Mouse (Mus musculus) MEL (cell line): ENCODE data around the gene Cth. TPM values are rescaled to one million over a fixed set of nuclear protein-coding genes. Genes with fewer than 3 reads are reported as not detected.

Experiments used
- DNase-seq: peaks from one replicate; pipeline ENCODE4 v3.0.0; 2011; ENCODE audit warnings: low read depth, low spot score
- H3K27ac ChIP-seq: 2 replicates; pipeline ENCODE4 v1.5.1; 2012; ENCODE audit warnings: low read depth, mild to moderate bottlenecking, control low read depth, low read length, moderate library complexity; ENCODE audit not compliant: control insufficient read depth
- H3K27me3 ChIP-seq, 2 experiments: fragments of 150-350 bp in 1 of 2; sonication (generic) in 1 of 2; 2 replicates each; pipeline ENCODE4 v1.6.1; 2012; ENCODE audit warnings: low read length in 2 of 2, mild to moderate bottlenecking in 2 of 2, improper control_type of control experiment in 1 of 2, moderate library complexity in 1 of 2; ENCODE audit not compliant: insufficient read depth in 2 of 2, control insufficient read depth in 1 of 2
- H3K36me3 ChIP-seq, 2 experiments: 2 replicates each; pipeline ENCODE4 v1.6.1; 2012 to 2014; ENCODE audit warnings: low read length in 2 of 2, improper control_type of control experiment in 1 of 2, inconsistent platforms in 1 of 2, mild to moderate bottlenecking in 1 of 2; ENCODE audit not compliant: insufficient read depth in 2 of 2, control insufficient read depth in 1 of 2
- H3K4me1 ChIP-seq, 2 experiments: fragments of 150-350 bp in 1 of 2; sonication (generic) in 1 of 2; 2 replicates each; pipeline ENCODE4 v1.6.1; 2012; ENCODE audit warnings: low read length in 2 of 2, improper control_type of control experiment in 1 of 2, mild to moderate bottlenecking in 1 of 2; ENCODE audit not compliant: insufficient read depth in 2 of 2, control insufficient read depth in 1 of 2
- H3K4me3 ChIP-seq, 2 experiments: fragments of 150-350 bp in 1 of 2; sonication (generic) in 1 of 2; 2 replicates each; pipeline ENCODE4 v1.5.1; 2012; ENCODE audit warnings: low read depth in 2 of 2, low read length in 2 of 2, mild to moderate bottlenecking in 2 of 2, moderate library complexity in 2 of 2, control low read depth in 1 of 2, improper control_type of control experiment in 1 of 2; ENCODE audit not compliant: control insufficient read depth in 1 of 2, insufficient read depth in 1 of 2
- H3K79me2 ChIP-seq: 2 replicates; pipeline ENCODE4 v1.6.1; 2012; ENCODE audit warnings: mild to moderate bottlenecking, low read length, moderate library complexity; ENCODE audit not compliant: control insufficient read depth, poor library complexity, insufficient read depth
- H3K9ac ChIP-seq: 2 replicates; pipeline ENCODE4 v1.6.1; 2012; ENCODE audit warnings: low read depth, mild to moderate bottlenecking, control low read depth, low read length, moderate library complexity; ENCODE audit not compliant: control insufficient read depth, poor library complexity, severe bottlenecking
- H3K9me3 ChIP-seq: fragments of 150-350 bp; sonication (generic); replicated peaks from 2 replicates; pipeline ENCODE4 v1.6.1; 2012; ENCODE audit warnings: mild to moderate bottlenecking, low read length, improper control_type of control experiment, moderate library complexity; ENCODE audit not compliant: insufficient read depth
- BHLHE40 ChIP-seq: IDR thresholded peaks from 2 replicates; pipeline ENCODE4 v1.6.1; 2012; ENCODE audit warnings: low read depth, mild to moderate bottlenecking, inconsistent platforms, low read length, improper control_type of control experiment, borderline replicate concordance
- CHD1 ChIP-seq: IDR thresholded peaks from 2 replicates; pipeline ENCODE4 v1.6.1; 2012; ENCODE audit warnings: low read depth, mild to moderate bottlenecking, inconsistent platforms, low read length, improper control_type of control experiment
- CHD2 ChIP-seq: IDR thresholded peaks from 2 replicates; pipeline ENCODE4 v1.6.1; 2011; ENCODE audit warnings: low read length, improper control_type of control experiment
- CTCF ChIP-seq, 3 experiments: IDR thresholded peaks in 2 of 3; conservative IDR thresholded peaks in 1 of 3; 2 replicates each; pipeline ENCODE4 v1.5.1; 2011 to 2012; ENCODE audit warnings: low read length in 3 of 3, low read depth in 2 of 3, mild to moderate bottlenecking in 2 of 3, improper control_type of control experiment in 1 of 3, inconsistent platforms in 1 of 3, mixed read lengths in 1 of 3, moderate library complexity in 1 of 3; ENCODE audit not compliant: control insufficient read depth in 1 of 3, insufficient read depth in 1 of 3, poor library complexity in 1 of 3, severe bottlenecking in 1 of 3
- ELF1 ChIP-seq: IDR thresholded peaks from 2 replicates; pipeline ENCODE4 v1.6.1; 2014; ENCODE audit warnings: low read depth, mild to moderate bottlenecking, inconsistent platforms, low read length, improper control_type of control experiment, moderate library complexity
- EP300 ChIP-seq, 2 experiments: IDR thresholded peaks; 2 replicates each; pipeline ENCODE4 v1.6.1; 2011; ENCODE audit warnings: improper control_type of control experiment in 2 of 2, low read length in 2 of 2, low read depth in 1 of 2, mild to moderate bottlenecking in 1 of 2
- ETS1 ChIP-seq: IDR thresholded peaks from 2 replicates; pipeline ENCODE4 v1.6.1; 2012; ENCODE audit warnings: low read depth, mild to moderate bottlenecking, inconsistent platforms, low read length, improper control_type of control experiment, moderate library complexity
- GABPA ChIP-seq: IDR thresholded peaks from 2 replicates; pipeline ENCODE4 v1.6.1; 2012; ENCODE audit warnings: low read depth, mild to moderate bottlenecking, inconsistent platforms, low read length, improper control_type of control experiment, moderate library complexity
- HCFC1 ChIP-seq: IDR thresholded peaks from 2 replicates; pipeline ENCODE4 v1.6.1; 2012; ENCODE audit warnings: low read depth, mild to moderate bottlenecking, inconsistent platforms, low read length, improper control_type of control experiment, moderate library complexity
- JUND ChIP-seq: IDR thresholded peaks from 2 replicates; pipeline ENCODE4 v1.6.1; 2011; ENCODE audit warnings: low read depth, mild to moderate bottlenecking, improper control_type of control experiment, low read length
- KAT2A ChIP-seq: conservative IDR thresholded peaks from 2 replicates; pipeline ENCODE4 v1.6.1; 2012; ENCODE audit warnings: low read depth, low read length, improper control_type of control experiment, inconsistent platforms
- MAX ChIP-seq: IDR thresholded peaks from 2 replicates; pipeline ENCODE4 v1.6.1; 2011; ENCODE audit warnings: low read length, improper control_type of control experiment
- MEF2A ChIP-seq: IDR thresholded peaks from 2 replicates; pipeline ENCODE4 v1.6.1; 2014; ENCODE audit warnings: low read depth, mild to moderate bottlenecking, inconsistent platforms, low read length, improper control_type of control experiment; ENCODE audit not compliant: poor library complexity, insufficient replicate concordance, severe bottlenecking; ENCODE audit errors: extremely low read depth
- NELFE ChIP-seq: IDR thresholded peaks from 2 replicates; pipeline ENCODE4 v1.6.1; 2011; ENCODE audit warnings: low read depth, low read length, improper control_type of control experiment
- NRF1 ChIP-seq: IDR thresholded peaks from 2 replicates; pipeline ENCODE4 v1.6.1; 2014; ENCODE audit warnings: low read depth, mild to moderate bottlenecking, inconsistent platforms, low read length, improper control_type of control experiment, moderate library complexity; ENCODE audit not compliant: poor library complexity, insufficient read depth, severe bottlenecking
- POLR2AphosphoS2 ChIP-seq: IDR thresholded peaks from 2 replicates; pipeline ENCODE4 v1.6.1; 2011; ENCODE audit warnings: low read length, improper control_type of control experiment
- RAD21 ChIP-seq: IDR thresholded peaks from 2 replicates; pipeline ENCODE4 v1.6.1; 2011; ENCODE audit warnings: mild to moderate bottlenecking, low read depth, low read length, improper control_type of control experiment
- RCOR1 ChIP-seq: IDR thresholded peaks from 2 replicates; pipeline ENCODE4 v1.6.1; 2012; ENCODE audit warnings: low read depth, mild to moderate bottlenecking, inconsistent platforms, low read length, improper control_type of control experiment
- SIN3A ChIP-seq: IDR thresholded peaks from 2 replicates; pipeline ENCODE4 v1.6.1; 2012; ENCODE audit warnings: low read length, improper control_type of control experiment, inconsistent platforms
- SMC3 ChIP-seq: IDR thresholded peaks from 2 replicates; pipeline ENCODE4 v1.6.1; 2011; ENCODE audit warnings: low read depth, low read length, improper control_type of control experiment
- TBP ChIP-seq: IDR thresholded peaks from 2 replicates; pipeline ENCODE4 v1.8.0; 2011; ENCODE audit warnings: low read depth, low read length, improper control_type of control experiment
- TCF12 ChIP-seq: IDR thresholded peaks from 2 replicates; pipeline ENCODE4 v1.6.1; 2014; ENCODE audit warnings: low read depth, mild to moderate bottlenecking, inconsistent platforms, low read length, improper control_type of control experiment, moderate library complexity
- UBTF ChIP-seq: IDR thresholded peaks from 2 replicates; pipeline ENCODE4 v1.6.1; 2012; ENCODE audit warnings: low read depth, mild to moderate bottlenecking, inconsistent platforms, low read length, improper control_type of control experiment, moderate library complexity, borderline replicate concordance; ENCODE audit not compliant: insufficient read depth
- USF1 ChIP-seq: IDR thresholded peaks from 2 replicates; pipeline ENCODE4 v1.6.1; 2014; ENCODE audit warnings: low read depth, mild to moderate bottlenecking, inconsistent platforms, low read length, improper control_type of control experiment, moderate library complexity
- USF2 ChIP-seq, 2 experiments: IDR thresholded peaks; 2 replicates each; pipeline ENCODE4 v1.6.1; 2011 to 2012; ENCODE audit warnings: improper control_type of control experiment in 2 of 2, low read length in 2 of 2, borderline replicate concordance in 1 of 2, inconsistent platforms in 1 of 2, low read depth in 1 of 2, mild to moderate bottlenecking in 1 of 2; ENCODE audit not compliant: insufficient read depth in 1 of 2
- ZC3H11A ChIP-seq: IDR thresholded peaks from 2 replicates; pipeline ENCODE4 v1.6.1; 2012; ENCODE audit warnings: low read depth, mild to moderate bottlenecking, inconsistent platforms, low read length, improper control_type of control experiment
- ZMIZ1 ChIP-seq: IDR thresholded peaks from 2 replicates; pipeline ENCODE4 v1.6.1; 2012; ENCODE audit warnings: low read depth, mild to moderate bottlenecking, inconsistent platforms, low read length, improper control_type of control experiment, moderate library complexity
- ZNF384 ChIP-seq: IDR thresholded peaks from 2 replicates; pipeline ENCODE4 v1.6.1; 2012; ENCODE audit warnings: low read depth, mild to moderate bottlenecking, inconsistent platforms, low read length, improper control_type of control experiment
- polyA plus RNA-seq, 2 experiments: library from polyadenylated mRNA; stranded (reverse) in 1 of 2; unstranded in 1 of 2; fragments of >175 nt in 1 of 2; fragments of >200 nt in 1 of 2; gene quantifications; 2 replicates each; pipeline versions ENCODE4 v1.2.1 to v1.2.4; 2012; ENCODE audit warnings: low replicate concordance in 2 of 2, low read depth in 1 of 2; ENCODE audit not compliant: insufficient read length in 2 of 2, insufficient read depth in 1 of 2, missing spikeins in 1 of 2
- total RNA-seq: library from RNA; depleted of rRNA; stranded (reverse); fragments of 300-350 nt; gene quantifications from 2 replicates; pipeline ENCODE4 v1.2.3, GENCODE M21; 2012

The Cth gene
- total and polyA plus RNA-seq, 3 experiments, result 11.7 to 26.8 TPM; not detected in 1

DNA sequence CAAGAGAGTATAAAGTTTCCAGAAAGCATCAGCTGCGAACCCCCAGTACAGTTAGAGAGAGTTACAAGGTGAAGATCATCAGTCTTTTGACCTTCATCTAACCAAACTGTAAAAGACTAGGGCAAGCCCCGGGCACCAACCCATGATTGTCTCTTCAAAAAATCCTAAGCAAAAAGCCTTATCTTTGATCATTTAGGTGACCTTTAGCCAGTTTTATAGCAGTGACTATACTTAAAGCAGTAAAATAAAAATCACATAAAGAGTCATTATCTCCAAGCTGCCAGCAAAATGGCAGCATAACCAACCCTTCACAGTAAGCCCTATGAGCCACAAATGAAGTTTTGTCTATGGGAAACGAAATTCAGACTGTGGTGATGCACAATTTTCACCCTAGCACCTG lies 14.6 kb downstream of the Cth start:
- Histone ChIP-seq H3K27ac (no peak overlapping the region), H3K79me2 (no peaks in the 10 kb centered on the region), H3K4me3 (no peak overlapping the region), H3K36me3 (peaks cover 0 to 18% of the 10 kb centered on the region in 2 experiments; a peak in 1 of 4 replicates), H3K4me1 (no peaks in the 10 kb centered on the region), H3K9me3 (no peaks in the 10 kb centered on the region), H3K9ac (no peak overlapping the region), H3K27me3 (no peaks in the 10 kb centered on the region)
- TF ChIP-seq GABPA (no peak), KAT2A (no peak), SMC3 (no peak), ZNF384 (no peak), ELF1 (no peak), CTCF (IDR thresholded peaks at IDR 0.05 in 2 of 3, conservative IDR thresholded peaks at IDR 0.05 in 1 of 3; ENCODE audit: control insufficient read depth in 1 of 3, insufficient read depth in 1 of 3, low read depth in 2 of 3, low read length in 3 of 3, poor library complexity in 1 of 3, severe bottlenecking in 1 of 3) (no peak), ETS1 (no peak), CHD1 (no peak), RCOR1 (no peak), HCFC1 (no peak), JUND (no peak), TCF12 (no peak), TBP (no peak)
- no peak for DNase-seq

DNA sequence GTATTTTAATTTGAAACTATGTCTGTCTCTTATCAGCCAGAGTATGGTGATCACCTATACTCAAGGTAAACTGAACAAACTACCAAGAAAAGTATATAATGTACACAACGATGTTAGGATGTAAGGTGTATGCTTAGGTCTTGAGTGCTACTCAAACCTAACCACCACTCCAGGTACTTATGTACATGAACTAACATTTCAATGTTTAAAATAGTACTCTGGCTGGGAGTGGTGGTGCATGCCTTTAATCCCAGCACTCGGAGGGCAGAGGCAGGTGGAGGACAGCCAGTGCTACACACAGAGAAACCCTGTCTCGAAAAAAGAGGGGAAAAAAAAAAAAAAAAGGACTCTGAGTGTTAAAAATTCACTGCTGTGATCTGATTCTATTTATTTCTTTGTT lies 16.7 kb downstream of the Cth start:
- Histone ChIP-seq H3K27me3 (no peaks in the 10 kb centered on the region), H3K79me2 (no peaks in the 10 kb centered on the region), H3K4me1 (no peaks in the 10 kb centered on the region), H3K27ac (no peak overlapping the region), H3K4me3 (no peak overlapping the region), H3K9ac (no peak overlapping the region), H3K9me3 (no peaks in the 10 kb centered on the region), H3K36me3 (peaks cover 0 to 21% of the 10 kb centered on the region in 2 experiments; a peak in 1 of 4 replicates)
- TF ChIP-seq ZMIZ1, result no peak
- TF ChIP-seq USF1, result no peak
- no peak for TF ChIP-seq NRF1
- no peak for TF ChIP-seq NELFE
- TF ChIP-seq ZNF384, result no peak
- no peak for TF ChIP-seq ETS1
- TF ChIP-seq HCFC1, result no peak
- no peak for TF ChIP-seq CHD2
- no peak for TF ChIP-seq BHLHE40
- no peak for TF ChIP-seq USF2 (IDR thresholded peaks at IDR 0.05; ENCODE audit: borderline replicate concordance in 1 of 2, insufficient read depth in 1 of 2, low read depth in 1 of 2, low read length in 2 of 2)
- no peak for TF ChIP-seq KAT2A
- TF ChIP-seq POLR2AphosphoS2, result no peak
- no peak for TF ChIP-seq CTCF (IDR thresholded peaks at IDR 0.05 in 2 of 3, conservative IDR thresholded peaks at IDR 0.05 in 1 of 3; ENCODE audit: control insufficient read depth in 1 of 3, insufficient read depth in 1 of 3, low read depth in 2 of 3, low read length in 3 of 3, poor library complexity in 1 of 3, severe bottlenecking in 1 of 3)
- TF ChIP-seq MEF2A, result no peak
- TF ChIP-seq MAX, result no peak
- TF ChIP-seq ZC3H11A, result no peak
- no peak for TF ChIP-seq RAD21
- no peak for TF ChIP-seq EP300 (IDR thresholded peaks at IDR 0.05; ENCODE audit: low read depth in 1 of 2, low read length in 2 of 2)
- TF ChIP-seq UBTF, result no peak
- TF ChIP-seq SIN3A, result no peak
- no peak for DNase-seq
